19 mouse cellular contexts compared by ENCODE assay signal in the genomic region with DNA sequence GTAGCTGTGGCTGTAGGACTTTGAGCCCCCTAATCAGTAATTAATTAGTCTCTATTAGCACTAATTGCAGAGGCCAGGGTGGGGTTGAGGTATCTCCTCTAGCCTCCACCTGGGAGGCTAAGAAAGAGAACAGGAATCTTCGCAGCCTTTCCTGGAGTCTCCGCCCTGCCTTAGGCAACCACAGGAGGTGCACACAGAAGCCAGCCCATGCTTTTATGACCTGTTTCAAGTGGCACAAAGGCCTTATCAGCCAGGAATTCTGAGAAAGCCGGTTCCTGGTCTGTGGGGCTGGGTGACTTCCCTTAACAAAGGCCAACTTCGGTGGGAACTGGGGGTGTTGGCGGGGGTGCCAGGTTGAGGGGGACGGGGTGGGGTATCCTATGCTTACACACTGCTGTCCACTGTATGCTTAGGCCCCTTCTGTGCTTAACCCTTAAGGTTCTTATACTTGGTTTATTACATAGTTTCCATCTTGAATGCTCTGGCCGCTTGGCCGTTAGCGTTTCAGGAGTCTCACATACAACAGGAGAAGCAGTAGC. TPM values are rescaled to one million over a fixed set of nuclear protein-coding genes. Genes with fewer than 3 reads are reported as not detected.
DNase-seq lines count a peak whose midpoint lies in the region; ATAC-seq and TF ChIP-seq lines count a peak whose summit lies in the region.
"Had no signal": no experiment of that assay in that cellular context is flagged by ENCODE, and none has a peak within 500 bp of the region (broad histone marks: within the 10 kb centered on the region; RNA-seq: fewer than 3 reads in every experiment).

No protein-coding gene starts in this region.

- intact Hi-C loops in heart, adult 2 months (cut with DNase I), result loop anchor here (5.0 kb wide), 1 partner anchor 42 kb away; no protein-coding TSS in a partner anchor

- no peak for ATAC-seq in heart, embryonic 15.5 days (replicated peaks; ENCODE audit: insufficient number of reproducible peaks, insufficient read depth, low FRiP score, low read depth)
- no peak for ATAC-seq in midbrain, postnatal 0 days (ENCODE audit: low FRiP score)
- ATAC-seq in limb, embryonic 13.5 days (ENCODE audit: low FRiP score, low read depth), result no peak
- peak; percentile 77 for ATAC-seq in stomach, embryonic 16.5 days (ENCODE audit: insufficient read depth, low FRiP score)
- ATAC-seq: forebrain, embryonic 16.5 days; hindbrain, postnatal 0 days; Patski had no signal

- TF ChIP-seq EP300 in heart, adult 2 months (IDR thresholded peaks at IDR 0.05; ENCODE audit: insufficient read depth, low read depth, low read length), result no peak

- DNase-seq in heart, adult 2 months, result no peak
- no peak for DNase-seq in midbrain, embryonic 10.5 days (ENCODE audit: low spot score)
- DNase-seq in midbrain, postnatal 0 days (ENCODE audit: low spot score), result no peak
- no peak for DNase-seq in yolk sac, embryonic 10.5 days (ENCODE audit: low spot score)
- no peak for DNase-seq in neural tube, embryonic 10.5 days (ENCODE audit: extremely low spot score, low spot score)
- DNase-seq: adrenal gland, adult 8-10 months; cerebellum, postnatal 25 days; gastrocnemius, postnatal 36 days; kidney, postnatal 4 days had no signal

- no peak overlapping the region for H3K4me3 ChIP-seq in heart, embryonic 15.5 days
- H3K4me3 ChIP-seq in heart, adult 2 months, result no peak overlapping the region
- H3K4me3 ChIP-seq in midbrain, embryonic 10.5 days, result no peak overlapping the region
- H3K4me3 ChIP-seq in midbrain, postnatal 0 days (ENCODE audit: low read depth, low read length), result no peak overlapping the region
- H3K4me3 ChIP-seq in limb, embryonic 13.5 days, result no peak overlapping the region
- H3K4me3 ChIP-seq in stomach, embryonic 16.5 days (replicated peaks; ENCODE audit: low read length), result no peak overlapping the region

- H3K79me2 ChIP-seq in heart, adult 2 months (replicated peaks; ENCODE audit: control insufficient read depth, insufficient read depth, low read length), result no peaks in the 10 kb centered on the region

- no peaks in the 10 kb centered on the region for H3K9me3 ChIP-seq in heart, embryonic 15.5 days (replicated peaks)
- H3K9me3 ChIP-seq in midbrain, embryonic 10.5 days (replicated peaks), result no peaks in the 10 kb centered on the region
- no peaks in the 10 kb centered on the region for H3K9me3 ChIP-seq in midbrain, postnatal 0 days (ENCODE audit: low read length)
- H3K9me3 ChIP-seq in limb, embryonic 13.5 days, result no peaks in the 10 kb centered on the region
- no peaks in the 10 kb centered on the region for H3K9me3 ChIP-seq in stomach, embryonic 16.5 days (replicated peaks; ENCODE audit: control insufficient read depth, low read length)

- H3K36me3 ChIP-seq in heart, embryonic 15.5 days, result no peaks in the 10 kb centered on the region
- H3K36me3 ChIP-seq in heart, adult 2 months (ENCODE audit: control insufficient read depth, insufficient read depth, low read length), result no peaks in the 10 kb centered on the region; the same call in 1 of the 2 replicates
- H3K36me3 ChIP-seq in midbrain, embryonic 10.5 days, result no peaks in the 10 kb centered on the region; the same call in 1 of the 2 replicates
- no peaks in the 10 kb centered on the region for H3K36me3 ChIP-seq in midbrain, postnatal 0 days (ENCODE audit: insufficient read depth, low read length)
- H3K36me3 ChIP-seq in limb, embryonic 13.5 days, result peaks cover 29% of the 10 kb centered on the region
- 0 out of 2 replicates have a peak, but pooled peaks cover 1% of the 10 kb centered on the region for H3K36me3 ChIP-seq in stomach, embryonic 16.5 days (ENCODE audit: control insufficient read depth, insufficient read depth, low read length)

- H3K4me1 ChIP-seq in heart, embryonic 15.5 days (replicated peaks), result peaks cover 32% of the 10 kb centered on the region
- H3K4me1 ChIP-seq in heart, adult 2 months (ENCODE audit: control insufficient read depth, insufficient read depth, low read length), result peaks cover 3% of the 10 kb centered on the region; the same call in 1 of the 2 replicates
- H3K4me1 ChIP-seq in midbrain, embryonic 10.5 days, result peaks cover 21% of the 10 kb centered on the region
- peaks cover 4% of the 10 kb centered on the region for H3K4me1 ChIP-seq in midbrain, postnatal 0 days (ENCODE audit: insufficient read depth, low read length)
- peaks cover 28% of the 10 kb centered on the region for H3K4me1 ChIP-seq in limb, embryonic 13.5 days
- no peaks in the 10 kb centered on the region for H3K4me1 ChIP-seq in stomach, embryonic 16.5 days (ENCODE audit: control insufficient read depth, insufficient read depth, low read length)

- H3K9ac ChIP-seq in heart, embryonic 15.5 days, result no peak overlapping the region
- H3K9ac ChIP-seq in heart, adult 2 months (ENCODE audit: low read depth, low read length), result no peak overlapping the region
- H3K9ac ChIP-seq in midbrain, postnatal 0 days (replicated peaks; ENCODE audit: low read length, poor library complexity, severe bottlenecking), result no peak overlapping the region
- H3K9ac ChIP-seq in limb, embryonic 13.5 days, result peak overlapping the region; percentile 2; the same call in 1 of the 2 replicates
- H3K9ac ChIP-seq in stomach, embryonic 16.5 days (ENCODE audit: low read length), result peak overlapping the region; percentile 50

- 59% methylated on average over 9 of the region's 9 CpGs for WGBS in heart, embryonic 15.5 days
- WGBS in heart, adult 2 months, result 63% methylated on average over 9 of the region's 9 CpGs
- 85% methylated on average over 9 of the region's 9 CpGs for WGBS in midbrain, embryonic 10.5 days
- WGBS in midbrain, postnatal 0 days, result 88% methylated on average over 9 of the region's 9 CpGs
- 63% methylated on average over 9 of the region's 9 CpGs for WGBS in limb, embryonic 13.5 days
- 67% methylated on average over 9 of the region's 9 CpGs for WGBS in stomach, embryonic 16.5 days

- TF ChIP-seq CTCF in heart, adult 2 months (IDR thresholded peaks at IDR 0.05), result no peak
- no peak for TF ChIP-seq CTCF in midbrain, postnatal 0 days (IDR thresholded peaks at IDR 0.05)

- no peak for TF ChIP-seq POLR2A in heart, adult 2 months (IDR thresholded peaks at IDR 0.05; ENCODE audit: insufficient read depth, low read depth, low read length)

- H3K4me2 ChIP-seq in heart, embryonic 15.5 days, result no peak overlapping the region
- no peak overlapping the region for H3K4me2 ChIP-seq in midbrain, postnatal 0 days (ENCODE audit: low read depth, low read length, poor library complexity, severe bottlenecking)
- no peak overlapping the region for H3K4me2 ChIP-seq in limb, embryonic 13.5 days (replicated peaks)
- H3K4me2 ChIP-seq in stomach, embryonic 16.5 days (ENCODE audit: low read depth, low read length), result peak overlapping the region; percentile 33

- H3K27me3 ChIP-seq in heart, embryonic 15.5 days, result peaks cover 4% of the 10 kb centered on the region; the same call in 1 of the 2 replicates
- H3K27me3 ChIP-seq in heart, adult 2 months (ENCODE audit: control insufficient read depth, insufficient read depth, low read length), result no peaks in the 10 kb centered on the region
- peaks cover 55% of the 10 kb centered on the region for H3K27me3 ChIP-seq in midbrain, embryonic 10.5 days (ENCODE audit: low read depth, poor library complexity, severe bottlenecking)
- H3K27me3 ChIP-seq in midbrain, postnatal 0 days (ENCODE audit: insufficient read depth, low read length), result no peaks in the 10 kb centered on the region; the same call in 1 of the 2 replicates
- H3K27me3 ChIP-seq in limb, embryonic 13.5 days, result no peaks in the 10 kb centered on the region
- H3K27me3 ChIP-seq in stomach, embryonic 16.5 days (ENCODE audit: control insufficient read depth, insufficient read depth, low read length), result no peaks in the 10 kb centered on the region

- peak overlapping the region; percentile 81 for H3K27ac ChIP-seq in heart, embryonic 15.5 days
- no peak overlapping the region; the same call in 1 of the 2 replicates for H3K27ac ChIP-seq in heart, adult 2 months
- 0 out of 2 replicates have a peak overlapping the region, but pooled peaks have one; percentile 42 for H3K27ac ChIP-seq in midbrain, embryonic 10.5 days (replicated peaks)
- no peak overlapping the region for H3K27ac ChIP-seq in midbrain, postnatal 0 days (ENCODE audit: low read depth, low read length)
- H3K27ac ChIP-seq in limb, embryonic 13.5 days, result no peak overlapping the region
- H3K27ac ChIP-seq in stomach, embryonic 16.5 days (ENCODE audit: low read length), result peak overlapping the region; percentile 94
- H3K27ac ChIP-seq: hindbrain, postnatal 0 days had no signal

RNA-seq across cellular contexts. Expression of gene B230104I21Rik, which starts 23.9 kb away (rescaled TPM):
- not detected in 2 replicates for polyA plus RNA-seq in heart, embryonic 15.5 days (2015; fragmentation: Nextera tagmentation; extraction: Ambion mirVana)
- total RNA-seq in heart, adult 2 months (2021), result not detected
- polyA plus RNA-seq in heart, adult 2 months (2012; rRNA removed), result not detected in 2 replicates
- 0.16 TPM in 1 of 2 replicates, not detected in the other for polyA plus RNA-seq in midbrain, embryonic 10.5 days (2016; fragmentation: Nextera tagmentation; extraction: Ambion mirVana)
- not detected in 2 replicates for total RNA-seq in midbrain, postnatal 0 days (2014; rRNA removed)
- polyA plus RNA-seq in midbrain, postnatal 0 days (2015; fragmentation: Nextera tagmentation; extraction: Ambion mirVana), result 0.19 TPM in 1 of 2 replicates, not detected in the other
- polyA plus RNA-seq in limb, embryonic 13.5 days (2015; fragmentation: Nextera tagmentation; extraction: Ambion mirVana), result not detected in 2 replicates
- not detected in 2 replicates for polyA plus RNA-seq in stomach, embryonic 16.5 days (2015; fragmentation: Nextera tagmentation; extraction: Ambion mirVana)
- total RNA-seq: adrenal gland, adult 8-10 months; gastrocnemius, postnatal 36 days; hindbrain, postnatal 0 days; left cerebral cortex, adult 8-10 months; liver, adult 2 months; megakaryocyte, adult 5-6 weeks had no signal
- polyA plus RNA-seq: embryonic facial prominence, embryonic 14.5 days; forebrain, embryonic 16.5 days; hindbrain, postnatal 0 days; liver, adult 2 months; Patski had no signal

RNA-seq across cellular contexts. Expression of gene Arhgef16, which starts 58.4 kb away (rescaled TPM):
- polyA plus RNA-seq in heart, embryonic 15.5 days (2015; fragmentation: Nextera tagmentation; extraction: Ambion mirVana), result 1.8 and 5.7 TPM in 2 replicates
- total RNA-seq in heart, adult 2 months (2021), result under 1 TPM; 0.36 to 0.39 TPM
- 1.2 and 1.6 TPM in 2 replicates for polyA plus RNA-seq in heart, adult 2 months (2012; rRNA removed)
- 1.4 and 1.6 TPM in 2 replicates for polyA plus RNA-seq in midbrain, embryonic 10.5 days (2016; fragmentation: Nextera tagmentation; extraction: Ambion mirVana)
- 5.0 and 8.1 TPM in 2 replicates for total RNA-seq in midbrain, postnatal 0 days (2014; rRNA removed)
- polyA plus RNA-seq in midbrain, postnatal 0 days (2015; fragmentation: Nextera tagmentation; extraction: Ambion mirVana), result 2.7 and 3.5 TPM in 2 replicates
- polyA plus RNA-seq in limb, embryonic 13.5 days (2015; fragmentation: Nextera tagmentation; extraction: Ambion mirVana), result 4.5 and 4.6 TPM in 2 replicates
- polyA plus RNA-seq in stomach, embryonic 16.5 days (2015; fragmentation: Nextera tagmentation; extraction: Ambion mirVana), result 36.2 and 41.2 TPM in 2 replicates
- total RNA-seq: megakaryocyte, adult 5-6 weeks had no signal

Comparison
In these comparisons a context has a peak if more than half of its experiments do, and no peak if none do; other contexts are left out.
1. H3K27ac ChIP-seq: peak in heart, embryonic 15.5 days (single experiment), midbrain, embryonic 10.5 days (single experiment) and stomach, embryonic 16.5 days (single experiment); none in heart, adult 2 months (single experiment), midbrain, postnatal 0 days (single experiment) and limb, embryonic 13.5 days (single experiment).
2. H3K9ac ChIP-seq: peak in limb, embryonic 13.5 days (single experiment) and stomach, embryonic 16.5 days (single experiment); none in heart, embryonic 15.5 days (single experiment), heart, adult 2 months (single experiment) and midbrain, postnatal 0 days (single experiment).